Mouse (Mus musculus): ENCODE measurements around the gene Akr1c12. TPM values are rescaled to one million over a fixed set of nuclear protein-coding genes. Genes with fewer than 3 reads are reported as not detected.
"Not testable (repeated sequence)": the region's sequence is repeated elsewhere in the genome, so short reads cannot be mapped to it uniquely, and the experiment has no call there.

Gene Akr1c12
- not detected for total RNA-seq (2021)
- long read RNA-seq, experiment 1, result 0 reads
- long read RNA-seq, experiment 2, result 0 reads

DNA sequence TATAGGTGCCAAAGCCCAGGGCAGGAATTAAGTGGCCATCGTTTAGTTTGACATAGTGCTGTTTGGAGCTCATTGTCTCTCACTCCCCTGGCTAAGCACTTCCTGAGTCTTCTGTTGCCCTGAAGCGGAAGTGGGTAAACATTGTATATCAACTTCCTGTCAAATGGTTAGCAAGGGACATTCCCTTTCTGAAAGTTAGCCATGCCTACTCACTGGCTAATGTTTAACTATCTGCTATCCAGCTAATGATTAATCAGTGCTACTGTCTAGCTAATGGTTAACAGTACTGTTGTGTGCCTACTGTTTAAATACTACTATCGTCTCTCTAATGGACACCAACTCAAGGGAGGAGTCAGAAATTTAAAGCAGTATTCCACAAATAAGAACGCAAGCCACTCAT is at the start of gene Akr1c12:
Gene Akr1c12, minus strand, starts transcription at position 150 of the 400 bp plus-strand sequence.
- no peak for DNase-seq
- intact Hi-C loops (cut with DNase I; ENCODE audit: low total_unique reads), result no loop called here

DNA sequence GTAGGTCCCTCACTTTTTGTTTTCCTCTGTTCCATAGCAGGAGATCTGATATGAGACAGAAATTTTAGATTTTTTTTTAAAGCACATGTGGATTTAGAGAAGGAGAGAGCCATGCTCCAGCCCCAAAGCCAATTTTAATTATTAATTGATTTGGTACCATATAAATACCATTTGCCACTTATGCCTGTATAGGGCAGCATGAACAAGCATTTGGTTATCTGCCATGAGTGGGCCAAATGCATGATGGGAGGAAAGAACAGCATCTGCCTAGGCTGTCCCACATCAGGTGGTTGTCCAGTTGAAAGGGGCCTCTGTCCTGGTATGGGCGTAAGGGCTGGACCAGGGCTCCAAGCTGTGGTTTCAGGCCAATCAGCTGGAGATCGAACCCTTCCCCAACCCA is 39.5 kb upstream of the Akr1c12 start:
- no peak for DNase-seq
- intact Hi-C loops (cut with DNase I; ENCODE audit: low total_unique reads), result no loop called here

DNA sequence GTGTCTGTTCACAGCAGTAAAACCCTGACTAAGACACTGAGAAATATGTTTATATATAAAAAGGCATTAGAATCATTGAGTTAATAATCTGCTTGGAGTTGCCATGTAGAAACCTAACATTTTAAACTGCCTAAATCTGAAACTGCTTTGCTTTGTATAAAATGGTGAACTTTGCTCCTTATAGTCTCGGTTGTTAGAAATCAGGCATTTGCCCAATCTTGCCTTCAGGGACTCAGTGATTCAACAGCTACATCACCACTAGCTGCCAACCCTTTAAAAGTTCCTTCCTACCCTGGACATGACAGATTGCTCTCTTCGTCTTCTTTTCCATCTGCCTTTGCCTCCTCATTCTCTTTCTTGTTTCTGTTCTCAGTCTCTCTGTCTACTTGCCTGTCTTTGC is 34.7 kb upstream of the Akr1c12 start:
- intact Hi-C loops (cut with DNase I; ENCODE audit: low total_unique reads), result no loop called here
- DNase-seq, result no peak

DNA sequence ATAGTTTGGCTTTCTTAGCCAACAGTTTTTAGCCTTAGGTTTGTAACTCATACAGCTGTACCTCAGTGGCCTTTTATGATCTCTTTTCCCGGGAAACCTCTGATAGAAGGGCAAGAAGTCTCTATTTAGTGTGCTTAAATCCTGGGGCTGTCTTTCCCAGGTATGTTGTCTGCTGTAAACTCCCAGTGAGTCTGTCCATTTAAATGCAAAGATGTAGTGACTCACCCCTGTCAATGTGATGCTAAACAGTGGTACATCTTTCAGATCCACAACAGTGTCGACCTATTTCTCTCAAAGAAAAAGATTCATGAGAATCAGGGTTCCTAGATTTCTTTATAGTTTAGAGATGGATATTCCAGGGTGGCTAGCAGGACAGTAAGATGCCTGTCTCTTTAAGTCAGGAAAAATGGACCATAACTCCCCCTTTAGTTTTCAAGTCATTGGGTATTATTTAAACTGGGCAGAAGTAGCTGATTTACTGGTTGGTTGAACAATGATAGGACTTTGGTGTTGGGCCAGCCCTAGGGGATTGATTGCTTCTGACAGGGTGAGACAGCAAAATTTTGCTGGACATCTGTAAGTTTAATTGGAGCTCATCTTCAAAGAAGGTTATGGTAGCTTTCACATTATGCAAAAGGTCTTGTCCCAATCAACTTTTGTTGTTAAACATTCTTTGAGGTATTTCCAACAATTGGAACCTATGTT is 25.8 kb upstream of the Akr1c12 start:
- intact Hi-C loops (cut with DNase I; ENCODE audit: low total_unique reads), result no loop called here
- no peak for DNase-seq

DNA sequence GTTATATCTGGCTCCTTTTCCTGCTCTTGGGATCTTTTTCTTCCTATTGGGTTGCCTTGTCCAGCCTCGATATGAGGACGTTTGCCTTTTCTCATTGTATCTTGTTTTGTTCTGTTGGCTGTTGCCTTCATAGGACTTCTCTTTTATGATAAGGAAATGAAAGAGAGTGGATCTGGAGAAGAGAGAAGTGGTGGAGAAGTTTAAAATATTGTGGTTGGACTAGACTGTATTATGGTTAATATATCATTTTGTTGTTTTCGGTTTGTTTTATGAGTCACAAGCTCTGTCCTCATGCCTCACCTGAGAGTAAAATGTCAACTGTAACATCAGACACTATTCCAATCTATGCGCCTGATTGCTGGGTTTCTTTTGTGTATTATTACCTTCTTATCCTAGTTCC is 17.8 kb upstream of the Akr1c12 start:
- no peak for DNase-seq
- intact Hi-C loops (cut with DNase I; ENCODE audit: low total_unique reads), result no loop called here

DNA sequence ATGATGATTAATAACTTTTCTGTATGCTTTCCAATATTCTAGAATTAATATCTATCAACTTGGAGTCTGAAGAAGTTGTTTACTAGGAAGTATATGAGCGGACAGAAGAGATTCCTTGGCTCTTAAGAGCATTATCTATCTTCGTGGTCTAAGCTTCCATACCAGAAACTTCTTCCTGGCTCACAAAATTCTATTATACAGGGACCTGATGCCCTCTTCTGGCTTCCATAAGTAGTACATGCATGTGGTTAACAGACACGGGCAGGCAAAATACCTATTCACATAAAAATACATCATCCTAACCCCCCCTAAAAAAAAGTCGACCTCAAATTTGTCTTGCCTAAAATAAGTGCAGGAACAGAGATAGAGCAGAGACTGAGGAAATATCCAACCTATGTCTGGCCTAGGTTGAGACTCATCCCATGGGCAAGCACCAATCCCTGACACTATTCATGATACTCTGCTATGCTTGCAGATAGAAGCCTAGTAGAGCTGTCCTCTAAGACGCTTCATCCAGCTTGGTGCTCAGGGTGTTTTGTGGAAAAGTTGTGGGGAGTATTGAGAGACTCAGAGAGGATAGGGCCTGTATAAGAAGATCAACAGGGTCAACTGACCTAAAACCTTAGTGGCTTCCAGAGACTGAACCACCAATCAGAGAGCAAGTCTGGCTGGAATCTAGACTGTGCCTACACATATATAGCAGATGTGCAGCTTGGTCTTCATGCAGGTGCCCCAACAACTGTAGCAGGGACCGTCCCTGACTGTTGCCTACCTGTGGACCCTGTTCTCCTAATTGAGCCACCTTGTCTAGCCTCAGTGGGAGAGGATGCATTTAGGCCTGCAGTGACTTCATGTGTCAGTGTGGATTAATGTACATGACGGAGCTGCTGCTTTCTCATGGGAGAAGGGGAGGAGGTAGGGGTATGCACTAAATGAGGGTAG is 2.5 kb upstream of the Akr1c12 start:
- intact Hi-C loops (cut with DNase I; ENCODE audit: low total_unique reads), result loop anchor here (5.0 kb wide), 1 partner anchor 169 kb away; no protein-coding TSS in a partner anchor
- DNase-seq, result no peak

DNA sequence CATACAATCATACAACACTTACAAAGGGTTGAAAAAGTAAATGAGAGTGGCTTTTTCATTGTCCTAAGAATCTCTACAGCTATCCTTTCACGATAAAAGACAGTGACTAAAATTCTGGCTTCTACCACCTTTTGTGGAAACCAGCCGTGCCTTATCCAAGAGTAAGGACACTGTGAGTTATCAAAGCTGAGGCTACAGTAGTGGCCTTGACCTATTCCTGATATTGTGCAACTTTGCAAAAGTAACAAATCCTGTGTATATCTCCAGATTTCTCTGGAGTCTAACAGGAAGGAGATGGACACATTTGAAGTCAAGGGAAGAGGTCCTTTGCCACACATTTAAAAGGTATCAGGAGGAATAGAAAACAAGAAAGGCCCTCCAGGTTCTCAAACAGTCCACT is 1.7 kb downstream of the Akr1c12 start:
- intact Hi-C loops (cut with DNase I; ENCODE audit: low total_unique reads), result no loop called here
- no peak for DNase-seq

DNA sequence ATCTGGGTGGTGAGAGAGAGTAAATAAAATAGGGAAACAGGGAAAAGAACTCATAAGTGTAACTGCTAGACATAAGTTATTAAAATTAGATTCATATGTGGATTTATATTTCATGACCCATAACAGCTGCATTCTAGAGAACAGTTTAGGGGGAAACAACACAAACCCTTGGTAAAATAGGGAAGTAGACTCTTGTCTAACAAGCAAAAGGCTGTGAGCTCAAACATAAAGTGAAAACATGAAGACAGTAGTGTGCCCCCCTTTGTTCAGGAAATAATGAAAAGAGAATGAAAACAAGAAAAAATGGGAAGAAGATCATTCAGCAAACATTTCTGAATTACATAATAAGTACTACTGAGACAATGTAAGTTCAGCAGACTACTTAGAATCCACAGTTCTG is 8.4 kb downstream of the Akr1c12 start:
- intact Hi-C loops (cut with DNase I; ENCODE audit: low total_unique reads), result no loop called here
- no peak for DNase-seq

DNA sequence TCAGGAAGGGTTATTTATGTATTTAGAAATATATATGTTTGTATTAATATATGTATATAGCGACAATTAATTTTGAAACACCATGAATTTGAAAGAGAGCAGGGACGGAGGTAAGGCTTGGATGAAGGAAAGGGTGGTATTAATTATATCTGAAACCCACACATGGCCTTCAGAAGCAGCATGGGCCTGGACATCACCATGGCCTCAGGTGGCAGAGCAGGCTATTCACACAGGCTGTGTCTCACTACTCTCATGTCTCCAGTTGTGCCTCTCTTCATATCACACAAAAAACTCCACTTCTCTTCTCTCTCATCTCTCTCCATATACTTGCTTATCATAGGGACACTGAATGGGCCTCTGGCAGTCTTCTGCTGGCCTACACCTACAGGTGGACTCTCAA is 13.8 kb downstream of the Akr1c12 start:
- intact Hi-C loops (cut with DNase I; ENCODE audit: low total_unique reads), result not testable (repeated sequence)

DNA sequence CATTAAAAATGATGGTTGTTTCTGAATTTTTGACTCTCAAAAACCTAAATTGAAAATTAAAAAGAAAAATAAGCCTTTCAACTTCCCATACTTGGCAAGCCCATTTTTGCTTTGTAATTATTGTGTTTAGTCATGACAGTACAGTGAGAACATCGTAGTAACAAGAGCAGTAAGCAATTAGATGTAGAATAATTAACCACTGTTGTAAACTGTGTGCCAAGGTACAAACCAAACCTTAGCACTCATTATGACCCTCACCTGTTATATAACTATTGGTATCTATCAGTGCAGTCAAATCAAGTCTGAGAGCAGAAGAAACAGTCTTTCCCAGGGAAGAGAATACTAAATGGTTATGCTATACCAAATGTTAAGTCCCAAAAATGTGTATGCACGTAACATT is 14.2 kb downstream of the Akr1c12 start:
- intact Hi-C loops (cut with DNase I; ENCODE audit: low total_unique reads), result no loop called here

More for the DNA sequence above, 13.8 kb downstream of the Akr1c12 start:
- not testable (repeated sequence) for DNase-seq

DNA sequence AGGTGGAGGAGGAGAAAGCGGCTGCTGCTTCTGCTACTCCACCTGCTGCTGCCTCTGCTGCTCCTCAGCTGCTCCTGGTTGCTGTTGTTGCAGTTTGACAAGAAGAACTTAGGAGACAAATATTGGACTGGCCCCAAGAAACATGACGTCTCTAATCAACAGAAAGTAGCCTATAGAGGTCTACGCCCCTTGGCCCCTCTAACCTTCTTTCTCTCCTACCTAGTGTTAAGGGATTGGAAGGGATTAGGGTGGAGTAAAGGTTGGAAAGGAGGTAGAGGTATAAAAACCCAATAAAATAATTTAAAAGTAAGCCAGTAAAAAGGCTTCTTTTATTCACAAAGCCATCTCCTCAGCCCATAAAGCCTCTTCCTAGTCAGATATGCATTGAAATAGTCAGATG is 14.6 kb downstream of the Akr1c12 start:
- intact Hi-C loops (cut with DNase I; ENCODE audit: low total_unique reads), result no loop called here

More for the DNA sequence above, 14.2 kb downstream of the Akr1c12 start:
- DNase-seq, result no peak

DNA sequence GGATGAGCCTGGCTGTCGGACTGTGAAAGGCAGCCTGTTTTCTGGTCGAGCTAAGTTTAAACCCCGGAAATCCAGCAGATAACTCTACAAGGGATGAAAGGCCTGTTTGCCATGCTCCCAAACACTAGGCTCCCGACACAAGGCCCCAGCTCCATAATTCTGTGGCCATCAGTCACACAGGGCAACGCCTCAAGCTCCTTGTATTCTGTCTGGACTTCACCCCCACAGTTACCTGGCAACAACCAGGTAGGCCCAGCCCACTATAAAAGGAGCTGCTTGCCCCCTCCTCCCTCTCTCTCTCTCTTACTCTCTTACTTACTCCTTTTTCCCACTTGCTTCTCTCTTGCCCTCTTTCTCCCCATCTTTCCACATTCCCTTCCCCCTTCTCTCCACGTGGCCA is 21.9 kb downstream of the Akr1c12 start:
- intact Hi-C loops (cut with DNase I; ENCODE audit: low total_unique reads), result no loop called here
- no peak for DNase-seq

More for the DNA sequence above, 14.6 kb downstream of the Akr1c12 start:
- no peak for DNase-seq

DNA sequence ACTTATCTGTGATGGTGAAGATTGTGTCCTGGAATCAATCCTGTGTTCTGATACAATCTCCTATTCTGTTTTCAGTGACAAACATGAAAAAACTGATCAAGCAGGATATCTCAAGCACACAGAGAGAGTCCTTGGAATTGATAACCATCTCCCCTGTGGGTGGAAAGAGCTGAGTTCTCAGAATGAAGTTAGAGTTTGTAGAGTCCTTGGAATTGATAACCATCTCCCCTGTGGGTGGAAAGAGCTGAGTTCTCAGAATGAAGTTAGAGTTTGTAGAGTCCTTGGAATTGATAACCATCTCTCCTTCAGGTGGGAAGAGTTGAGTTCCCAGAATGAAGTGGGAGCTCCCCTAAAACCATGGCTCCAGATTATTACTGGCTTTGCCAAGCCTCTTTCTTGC is 22.3 kb downstream of the Akr1c12 start:
- intact Hi-C loops (cut with DNase I; ENCODE audit: low total_unique reads); DNase-seq: not testable (repeated sequence)

DNA sequence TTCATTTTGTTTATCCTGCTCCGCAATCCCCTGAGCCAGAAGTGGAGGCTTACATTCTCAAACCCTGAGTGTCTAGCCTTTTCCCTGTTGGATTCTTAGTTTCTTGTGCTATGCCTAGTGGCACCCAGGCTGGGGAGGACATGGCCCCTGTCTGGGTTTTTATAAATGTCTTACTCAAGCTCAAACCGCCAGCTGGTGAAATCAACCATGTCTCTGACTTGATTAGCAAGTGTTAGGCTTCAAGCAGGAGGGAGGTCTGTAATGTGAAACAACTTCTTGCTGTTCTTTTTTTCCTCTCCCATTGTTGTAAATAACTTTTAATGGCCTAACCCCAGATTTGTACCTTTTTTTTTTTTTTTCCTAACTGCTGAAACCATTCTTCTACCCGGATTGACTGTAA is 29.9 kb downstream of the Akr1c12 start:
- intact Hi-C loops (cut with DNase I; ENCODE audit: low total_unique reads), result no loop called here
- no peak for DNase-seq

DNA sequence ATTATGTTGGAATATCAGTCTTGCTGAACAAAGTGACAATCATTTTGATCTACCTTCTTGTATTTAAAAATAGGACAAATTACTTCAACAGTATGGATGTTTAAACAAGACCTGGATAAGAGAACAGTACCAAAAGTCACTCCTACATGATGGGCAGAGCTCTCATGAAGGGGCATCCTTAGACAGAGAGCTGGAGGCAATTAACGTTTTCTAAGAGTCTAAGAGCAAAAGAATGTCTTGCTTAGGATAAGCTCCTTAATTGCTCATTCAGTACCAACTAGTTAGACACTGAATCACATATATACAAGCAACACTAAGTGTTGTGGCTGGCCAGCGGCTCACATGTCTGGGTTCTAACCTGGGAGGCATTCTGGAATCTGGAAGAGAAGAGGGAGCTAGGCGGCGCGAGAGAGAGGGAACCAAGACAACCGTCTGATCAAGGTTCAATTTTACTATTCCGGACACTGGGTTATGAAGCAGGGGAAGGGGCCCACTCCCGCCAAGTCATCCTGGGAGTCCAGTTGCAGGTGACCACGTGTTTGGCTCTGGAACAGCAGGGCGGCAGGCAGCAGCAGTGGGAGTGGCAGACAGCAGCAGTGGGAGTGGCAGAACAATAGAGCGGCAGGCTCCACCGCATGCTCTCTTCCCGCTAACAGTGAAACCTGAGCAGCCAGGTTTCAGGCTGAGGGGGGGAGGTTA is 34.2 kb downstream of the Akr1c12 start:
- intact Hi-C loops (cut with DNase I; ENCODE audit: low total_unique reads), result no loop called here

DNA sequence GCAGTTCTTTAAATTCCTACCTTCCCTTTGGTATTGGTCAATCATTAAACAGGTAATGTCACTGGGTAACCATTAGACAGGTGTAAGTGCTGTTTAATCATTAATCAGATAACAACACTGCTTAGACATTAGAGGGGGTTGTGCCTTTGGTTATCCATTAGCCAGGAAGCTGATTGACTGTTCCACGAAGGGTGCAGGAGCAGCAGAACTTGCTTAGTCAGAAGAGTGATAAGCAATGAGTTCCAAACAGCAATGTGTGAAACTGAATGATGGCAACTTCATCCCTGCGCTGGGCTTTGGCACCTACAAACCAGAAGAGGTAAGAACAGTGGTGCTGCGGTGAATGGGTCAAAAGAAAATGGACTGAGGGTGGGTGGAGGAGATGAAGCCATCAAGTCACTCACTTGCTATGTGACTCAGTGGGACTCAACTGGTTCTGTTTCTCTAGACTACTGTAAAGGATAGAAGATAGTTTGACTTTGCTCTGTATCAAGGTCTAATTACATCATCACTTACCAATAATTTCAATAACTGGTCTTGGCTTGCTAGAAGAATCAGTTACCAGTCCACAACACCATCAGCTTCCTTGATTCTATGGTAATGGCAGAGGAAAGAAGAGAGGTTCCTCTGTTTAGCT is 45.6 kb downstream of the Akr1c12 start:
- DNase-seq, result no peak
- intact Hi-C loops (cut with DNase I; ENCODE audit: low total_unique reads), result no loop called here

More for the DNA sequence above, 34.2 kb downstream of the Akr1c12 start:
- DNase-seq, result no peak

DNA sequence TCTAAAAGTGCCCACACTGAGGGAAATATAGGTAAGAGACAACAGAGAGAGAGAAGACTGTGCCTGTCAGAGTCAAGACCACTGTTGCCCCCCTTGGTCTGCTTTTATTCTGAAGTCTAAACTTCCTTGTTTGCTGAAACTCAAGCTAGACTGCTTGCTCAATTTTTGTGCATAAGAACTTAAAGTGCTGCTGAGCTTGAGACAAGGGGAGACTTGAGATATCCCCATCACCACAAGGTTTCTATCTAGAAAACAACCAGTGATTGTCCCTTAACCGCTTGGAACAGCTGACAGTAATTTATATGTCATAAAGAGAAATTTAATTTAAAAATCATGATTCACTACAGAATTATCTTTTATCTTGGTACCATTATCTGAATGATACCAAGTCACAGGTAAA is 46.1 kb downstream of the Akr1c12 start:
- DNase-seq, result no peak
- intact Hi-C loops (cut with DNase I; ENCODE audit: low total_unique reads), result no loop called here

DNA sequence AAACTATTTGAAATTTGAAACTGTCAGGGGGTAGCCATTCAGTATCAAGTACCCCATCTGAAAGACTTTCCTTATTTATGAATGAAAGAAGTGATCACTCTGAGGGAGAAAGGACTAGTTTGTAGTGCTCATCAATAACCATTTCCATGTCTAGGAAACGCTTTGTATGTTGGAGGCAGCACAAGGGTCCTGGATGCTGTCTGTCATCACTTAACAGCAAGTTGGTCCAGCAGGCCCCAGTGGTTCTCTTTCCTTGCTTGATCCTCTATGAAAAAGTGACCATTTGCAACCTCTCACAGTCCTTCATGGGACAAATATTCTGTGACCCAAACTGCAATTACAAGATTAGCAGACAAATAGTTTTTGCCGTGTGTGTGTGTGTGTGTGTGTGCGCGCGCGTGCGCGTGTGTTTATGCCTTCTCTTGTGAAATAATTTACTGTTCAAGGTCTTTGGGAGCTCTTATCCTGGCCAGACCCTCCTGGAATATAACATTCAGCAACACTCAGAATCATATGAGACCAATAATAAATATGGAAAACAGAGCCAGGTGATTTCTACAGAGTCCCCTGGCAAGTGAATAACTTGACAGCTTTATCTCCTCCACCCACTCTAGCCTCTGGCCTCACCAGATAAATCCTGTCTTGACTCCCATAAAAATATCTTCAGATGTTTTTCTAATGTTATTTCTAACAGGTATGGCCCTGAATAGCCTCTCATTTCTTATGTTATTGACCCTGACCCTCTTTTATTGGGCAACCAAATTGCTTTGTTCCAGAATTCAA is 48.2 kb downstream of the Akr1c12 start:
- no peak for DNase-seq
- intact Hi-C loops (cut with DNase I; ENCODE audit: low total_unique reads), result no loop called here

DNA sequence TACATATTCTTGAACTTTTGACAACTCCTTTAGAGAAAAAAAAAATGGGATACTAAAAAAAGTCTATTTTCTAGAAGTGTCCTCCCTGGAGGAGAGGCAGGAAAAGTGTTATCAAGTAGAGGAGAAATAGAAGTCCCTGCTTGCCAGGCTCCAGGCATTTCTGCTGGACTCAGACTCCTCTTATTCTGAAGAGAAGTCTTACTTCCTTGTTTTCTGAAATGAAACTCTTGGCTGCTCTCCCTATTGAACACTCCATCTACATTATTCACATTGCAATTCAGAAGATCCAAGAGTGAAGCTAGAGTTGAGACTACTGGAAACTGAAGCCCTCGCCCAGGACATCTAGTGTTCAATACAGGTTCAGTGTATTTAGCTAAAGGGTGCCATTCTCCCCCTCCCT is 50.8 kb downstream of the Akr1c12 start, which contains the start of gene Akr1c19:
Gene Akr1c19, plus strand, starts transcription at position 260 of the 400 bp plus-strand sequence.
- intact Hi-C loops (cut with DNase I; ENCODE audit: low total_unique reads), result no loop called here
- DNase-seq, result no peak
